Mouse (Mus musculus) inflammation-experienced regulatory T-cells (primary cell): ENCODE data around the gene Catsper1. TPM values are rescaled to one million over a fixed set of nuclear protein-coding genes. Genes with fewer than 3 reads are reported as not detected.

Experiments
- polyA plus RNA-seq, 2 experiments: library from polyadenylated mRNA; unstranded; fragments of 100-300 nt; shearing (Covaris generic); gene quantifications; one replicate each; pipeline ENCODE4 v1.2.1; 2017

Gene Catsper1
- polyA plus RNA-seq, result not detected

GRCm38 (mm10) chr19:5335441-5335840, at the start of gene Catsper1:
Gene Catsper1, plus strand, starts transcription at chr19:5335741.

GRCm38 (mm10) chr19:5294972-5295735, 40.4 kb upstream of the Catsper1 start, which contains the start of gene Sf3b2:
Gene Sf3b2, minus strand, starts transcription at chr19:5295455.

GRCm38 (mm10) chr19:5297903-5298800, 37.4 kb upstream of the Catsper1 start, which contains the start of gene Gal3st3:
Gene Gal3st3, plus strand, starts transcription at chr19:5298331.

GRCm38 (mm10) chr19:5349502-5349873, 13.9 kb downstream of the Catsper1 start, which contains the start of gene Cst6:
Gene Cst6, minus strand, starts transcription at chr19:5349574.

GRCm38 (mm10) chr19:5366175-5367052, 30.9 kb downstream of the Catsper1 start, which contains the start of gene Eif1ad:
Gene Eif1ad, plus strand, starts transcription at chr19:5366741.

GRCm38 (mm10) chr19:5367053-5367359, 31.5 kb downstream of the Catsper1 start, which contains the start of gene Banf1:
Gene Banf1, minus strand, starts transcription at chr19:5367168.

GRCm38 (mm10) chr19:5388588-5389242, 53.2 kb downstream of the Catsper1 start, which contains the start of gene Sart1:
Gene Sart1, minus strand, starts transcription at chr19:5388703.

Other genes starting within 250 kb of the Catsper1 start
- 10 to 100 TPM; 59.7 to 66.6 TPM for gene Yif1a, start 247.2 kb upstream of the Catsper1 start, polyA plus RNA-seq
- gene Cnih2, start 237.2 kb upstream of the Catsper1 start, polyA plus RNA-seq, result 1 to 10 TPM; 2.7 to 5.6 TPM
- gene Rab1b, start 228.7 kb upstream of the Catsper1 start, polyA plus RNA-seq, result 100 to 1,000 TPM; 187 to 249 TPM
- 1 to 10 TPM; 5.0 to 8.7 TPM for gene Klc2, start 217.2 kb upstream of the Catsper1 start, polyA plus RNA-seq
- 100 to 1,000 TPM; 106 to 118 TPM for gene Pacs1, start 62.6 kb upstream of the Catsper1 start, polyA plus RNA-seq
- gene Sf3b2, start 40.3 kb upstream of the Catsper1 start, polyA plus RNA-seq, result 100 to 1,000 TPM; 329 to 399 TPM
- under 1 TPM; 0.23 to 0.51 TPM for gene Gal3st3, start 37.4 kb upstream of the Catsper1 start, polyA plus RNA-seq
- 1 to 10 TPM; 1.8 to 3.6 TPM for gene Cst6, start 13.8 kb downstream of the Catsper1 start, polyA plus RNA-seq
- 10 to 100 TPM; 54.9 to 70.9 TPM for gene Eif1ad, start 31.0 kb downstream of the Catsper1 start, polyA plus RNA-seq
- 100 to 1,000 TPM; 233 to 287 TPM for gene Banf1, start 31.4 kb downstream of the Catsper1 start, polyA plus RNA-seq
- gene Sart1, start 53.0 kb downstream of the Catsper1 start, polyA plus RNA-seq, result 100 to 1,000 TPM; 200 to 224 TPM
- gene Tsga10ip, start 66.8 kb downstream of the Catsper1 start, polyA plus RNA-seq, result under 1 TPM; 0.61 to 0.80 TPM
- 100 to 1,000 TPM; 196 to 206 TPM for gene Drap1, start 89.2 kb downstream of the Catsper1 start, polyA plus RNA-seq
- gene AI837181, start 89.4 kb downstream of the Catsper1 start, polyA plus RNA-seq, result 10 to 100 TPM; 27.7 to 34.4 TPM
- gene Fosl1, start 111.8 kb downstream of the Catsper1 start, polyA plus RNA-seq, result 1 to 10 TPM in 1 of 2 experiments, not detected in 1; 2.1 TPM
- 10 to 100 TPM; 11.6 to 13.7 TPM for gene Ccdc85b, start 122.2 kb downstream of the Catsper1 start, polyA plus RNA-seq
- gene Fibp, start 124.9 kb downstream of the Catsper1 start, polyA plus RNA-seq, result 100 to 1,000 TPM; 133 to 135 TPM
- gene Ctsw, start 132.8 kb downstream of the Catsper1 start, polyA plus RNA-seq, result 100 to 1,000 TPM; 127 to 211 TPM
- gene Efemp2, start 138.2 kb downstream of the Catsper1 start, polyA plus RNA-seq, result 1 to 10 TPM; 1.1 to 2.2 TPM
- 10 to 100 TPM; 57.6 to 65.5 TPM for gene Mus81, start 152.7 kb downstream of the Catsper1 start, polyA plus RNA-seq
- gene Cfl1, start 154.7 kb downstream of the Catsper1 start, polyA plus RNA-seq, result 1,000 to 10,000 TPM; 3,119 to 3,710 TPM
- gene 1700020D05Rik, start 168.0 kb downstream of the Catsper1 start, polyA plus RNA-seq, result under 1 TPM; 0.25 to 0.28 TPM
- 10 to 100 TPM; 17.2 to 20.0 TPM for gene Snx32, start 174.8 kb downstream of the Catsper1 start, polyA plus RNA-seq
- gene Ovol1, start 224.9 kb downstream of the Catsper1 start, polyA plus RNA-seq, result 1 to 10 TPM in 1 of 2 experiments, under 1 TPM in 1; 0.20 to 4.2 TPM
- gene Ap5b1, start 232.3 kb downstream of the Catsper1 start, polyA plus RNA-seq, result 10 to 100 TPM; 16.0 to 19.1 TPM